Mouse (Mus musculus) hematopoietic multipotent progenitor cell, adult 10-12 weeks (in vitro differentiated cells): ENCODE measurements around the gene Pgghg. TPM values are rescaled to one million over a fixed set of nuclear protein-coding genes. Genes with fewer than 3 reads are reported as not detected.

Source experiments
- polyA plus RNA-seq: library from polyadenylated mRNA; stranded (reverse); fragments of >175 nt; gene quantifications from 2 replicates; pipeline ENCODE4 v1.2.3, GENCODE M21; 2012; ENCODE audit warnings: low replicate concordance

Pgghg gene
- polyA plus RNA-seq, result 14.9 and 15.1 TPM in 2 replicates

GRCm38 (mm10) chr7:140941222-140942051 lies at the start of gene Pgghg:
Pgghg (plus strand) TSS chr7:140941391.

GRCm38 (mm10) chr7:140900220-140900619 lies 41.0 kb upstream of the Pgghg start, which contains the start of gene Cox8b:
Cox8b (minus strand) TSS chr7:140900446.

GRCm38 (mm10) chr7:140920418-140921029 lies 20.7 kb upstream of the Pgghg start, which contains the start of gene Nlrp6:
Nlrp6 (plus strand) TSS chr7:140920902.

GRCm38 (mm10) chr7:140949824-140950530 lies 8.8 kb downstream of the Pgghg start, which contains the start of gene Ifitm5:
Ifitm5 (minus strand) TSS chr7:140950291.

GRCm38 (mm10) chr7:140955758-140956555 lies 14.8 kb downstream of the Pgghg start, which contains the start of the genes Gm45717 and Ifitm2:
Gm45717 (minus strand) TSS chr7:140955937.
Ifitm2 (minus strand) TSS chr7:140955987.

GRCm38 (mm10) chr7:140966921-140967320 lies 25.7 kb downstream of the Pgghg start, which contains the start of gene Ifitm1:
Ifitm1 (plus strand) TSS chr7:140967221.

Other genes starting within 250 kb of the Pgghg start
- not detected in 2 replicates for gene Olfr541, start 244.1 kb upstream of the Pgghg start, polyA plus RNA-seq
- not detected in 2 replicates for gene Cyp2e1, start 177.7 kb upstream of the Pgghg start, polyA plus RNA-seq
- gene Syce1, start 153.5 kb upstream of the Pgghg start, polyA plus RNA-seq, result 0.18 TPM in 1 of 2 replicates, not detected in the other
- gene Zfp941, start 119.2 kb upstream of the Pgghg start, polyA plus RNA-seq, result not detected in 2 replicates
- gene Urah, start 106.4 kb upstream of the Pgghg start, polyA plus RNA-seq, result not detected in 2 replicates
- gene Scgb1c1, start 95.8 kb upstream of the Pgghg start, polyA plus RNA-seq, result not detected in 2 replicates
- gene Odf3, start 93.6 kb upstream of the Pgghg start, polyA plus RNA-seq, result not detected in 2 replicates
- gene Gm45785, start 85.1 kb upstream of the Pgghg start, polyA plus RNA-seq, result not detected in 2 replicates
- 84.4 and 159 TPM in 2 replicates for gene Ric8a, start 84.4 kb upstream of the Pgghg start, polyA plus RNA-seq
- gene Bet1l, start 83.8 kb upstream of the Pgghg start, polyA plus RNA-seq, result 5.3 and 13.3 TPM in 2 replicates
- 14.0 and 45.3 TPM in 2 replicates for gene Psmd13, start 59.4 kb upstream of the Pgghg start, polyA plus RNA-seq
- 25.2 and 43.6 TPM in 2 replicates for gene Sirt3, start 59.1 kb upstream of the Pgghg start, polyA plus RNA-seq
- gene Cox8b, start 40.9 kb upstream of the Pgghg start, polyA plus RNA-seq, result not detected in 2 replicates
- 0.27 TPM in 1 of 2 replicates, not detected in the other for gene Nlrp6, start 20.5 kb upstream of the Pgghg start, polyA plus RNA-seq
- gene Ifitm5, start 8.9 kb downstream of the Pgghg start, polyA plus RNA-seq, result not detected in 2 replicates
- not detected in 2 replicates for gene Gm45717, start 14.5 kb downstream of the Pgghg start, polyA plus RNA-seq
- gene Ifitm2, start 14.6 kb downstream of the Pgghg start, polyA plus RNA-seq, result 17.6 and 125 TPM in 2 replicates
- 8.5 TPM in 2 replicates for gene Ifitm1, start 25.8 kb downstream of the Pgghg start, polyA plus RNA-seq
- gene Ifitm3, start 69.4 kb downstream of the Pgghg start, polyA plus RNA-seq, result 25.7 and 51.0 TPM in 2 replicates
- 4.0 and 4.9 TPM in 2 replicates for gene Ifitm6, start 76.5 kb downstream of the Pgghg start, polyA plus RNA-seq
- gene Gm17387, start 87.7 kb downstream of the Pgghg start, polyA plus RNA-seq, result not detected in 2 replicates
- 3.7 and 11.5 TPM in 2 replicates for gene B4galnt4, start 119.7 kb downstream of the Pgghg start, polyA plus RNA-seq
- gene Pkp3, start 136.8 kb downstream of the Pgghg start, polyA plus RNA-seq, result 30.0 and 50.9 TPM in 2 replicates
- gene Sigirr, start 159.2 kb downstream of the Pgghg start, polyA plus RNA-seq, result 44.4 and 49.0 TPM in 2 replicates
- not detected in 2 replicates for gene Ano9, start 176.4 kb downstream of the Pgghg start, polyA plus RNA-seq
- 25.5 and 46.6 TPM in 2 replicates for gene Ptdss2, start 181.0 kb downstream of the Pgghg start, polyA plus RNA-seq
- 9.0 and 40.5 TPM in 2 replicates for gene Rnh1, start 231.5 kb downstream of the Pgghg start, polyA plus RNA-seq